Mouse (Mus musculus) stomach, postnatal 0 days (tissue): Measurements from ENCODE around the gene Tmem37.

ENCODE experiments used
- CTCF ChIP-seq: IDR thresholded peaks from 2 replicates; pipeline ENCODE4 v1.5.1; 2016; ENCODE audit warnings: antibody characterized with exemption, low read depth, mild to moderate bottlenecking, moderate library complexity
- EP300 ChIP-seq: optimal IDR thresholded peaks from 2 replicates; pipeline ENCODE3; 2016; ENCODE audit warnings: antibody characterized with exemption

DNA sequence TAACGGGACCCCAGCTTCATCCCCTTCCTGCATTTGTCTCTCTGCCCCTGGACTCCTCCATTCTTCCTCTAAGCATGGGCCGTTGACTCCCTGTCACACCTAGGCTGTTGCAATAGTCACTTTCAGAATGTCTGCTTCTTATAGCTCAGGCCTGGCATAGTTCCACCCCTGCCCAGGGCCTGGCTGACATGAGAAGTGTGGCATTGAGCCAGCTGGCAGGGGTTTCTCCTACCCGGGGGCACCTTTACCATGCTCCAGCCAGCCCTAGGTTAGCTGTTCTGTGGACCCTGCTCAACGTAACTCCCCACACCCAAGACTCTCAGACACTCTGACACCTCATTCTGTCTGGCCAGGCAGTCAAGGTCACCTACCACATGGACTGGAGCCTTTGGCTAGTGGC is 46.2 kb downstream of the Tmem37 start:
- TF ChIP-seq EP300 (no peak), CTCF (no peak)
